Mouse (Mus musculus): ENCODE measurements around the gene Birc5.

DNA sequence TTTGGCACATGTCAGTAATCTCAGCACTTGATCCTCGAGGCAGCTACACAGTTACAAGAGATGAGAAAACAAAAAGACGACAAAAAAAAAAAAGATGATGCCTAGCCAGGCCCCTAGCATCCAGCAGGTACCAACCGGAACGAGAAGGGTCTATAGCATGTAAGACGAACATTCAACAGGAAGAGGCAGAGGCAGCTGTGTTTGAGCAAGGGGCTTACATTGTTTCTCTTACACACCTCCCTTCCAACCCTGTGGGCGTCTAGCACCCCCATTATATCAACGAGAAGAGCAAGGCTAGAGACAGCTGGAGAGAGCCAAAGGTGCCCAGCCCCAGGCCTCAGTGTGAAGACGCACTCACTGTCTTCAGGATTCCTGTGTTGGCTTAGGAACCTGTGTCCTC lies 22.1 kb upstream of the Birc5 start:
- no peak for TF ChIP-seq POLR2A (IDR thresholded peaks at IDR 0.05; ENCODE audit: control insufficient read depth, extremely low read depth, insufficient read depth, low read length, poor library complexity)
- no peak for TF ChIP-seq CTCF (IDR thresholded peaks at IDR 0.05; ENCODE audit: borderline replicate concordance, control insufficient read depth, extremely low read depth, insufficient read depth, low read length, poor library complexity)
